In the genomic region with DNA sequence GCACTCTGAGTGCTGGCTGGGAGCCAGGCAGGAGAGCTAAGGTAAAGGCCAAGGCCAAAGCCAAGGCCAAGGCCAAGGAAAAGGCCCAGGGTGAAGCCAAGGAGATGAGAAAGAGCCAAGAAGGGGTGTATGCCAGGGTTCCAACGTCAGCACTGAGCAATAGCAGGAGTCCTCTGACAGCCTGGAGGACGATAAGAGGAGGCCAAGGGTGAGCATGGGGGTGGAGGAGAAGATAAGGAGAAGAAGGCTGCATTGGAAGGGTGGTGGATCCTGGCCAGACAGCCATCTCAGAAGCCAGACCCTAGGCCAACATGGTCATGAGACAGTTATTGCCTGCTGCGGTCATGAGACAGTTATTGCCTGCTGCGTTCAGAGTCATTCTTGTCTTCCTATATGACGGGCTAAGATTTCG, we compare ENCODE assay signal across 11 mouse cellular contexts. TPM values are rescaled to one million over a fixed set of nuclear protein-coding genes. Genes with fewer than 3 reads are reported as not detected.
DNase-seq lines count a peak whose midpoint lies in the region; ATAC-seq and TF ChIP-seq lines count a peak whose summit lies in the region.
"Had no signal": no experiment of that assay in that cellular context is flagged by ENCODE, and none has a peak within 500 bp of the region (broad histone marks: within the 10 kb centered on the region; RNA-seq: fewer than 3 reads in every experiment).

No protein-coding gene starts in this region.

- H3K4me3 ChIP-seq in heart, adult 2 months, result no peak overlapping the region
- no peak overlapping the region for H3K4me3 ChIP-seq in liver, embryonic 11.5 days (ENCODE audit: low read depth, low read length)
- H3K4me3 ChIP-seq in left cerebral cortex, adult 2 months, result no peak overlapping the region
- no peak overlapping the region for H3K4me3 ChIP-seq in hindbrain, embryonic 10.5 days
- H3K4me3 ChIP-seq in cerebellum, adult 2 months (replicated peaks; ENCODE audit: insufficient read depth, low read depth, low read length), result no peak overlapping the region
- H3K4me3 ChIP-seq: embryonic facial prominence, embryonic 13.5 days had no signal

- H3K4me1 ChIP-seq in heart, adult 2 months (ENCODE audit: control insufficient read depth, insufficient read depth, low read length), result peaks cover 2% of the 10 kb centered on the region
- peaks cover 44% of the 10 kb centered on the region for H3K4me1 ChIP-seq in liver, embryonic 11.5 days (replicated peaks; ENCODE audit: control insufficient read depth, insufficient read depth, low read length)
- H3K4me1 ChIP-seq in hindbrain, embryonic 10.5 days (replicated peaks), result 0 out of 2 replicates have a peak, but pooled peaks cover 6% of the 10 kb centered on the region
- no peaks in the 10 kb centered on the region for H3K4me1 ChIP-seq in cerebellum, adult 2 months (ENCODE audit: control insufficient read depth, insufficient read depth, low read length)

- H3K36me3 ChIP-seq in heart, adult 2 months (ENCODE audit: control insufficient read depth, insufficient read depth, low read length), result no peaks in the 10 kb centered on the region
- no peaks in the 10 kb centered on the region for H3K36me3 ChIP-seq in liver, embryonic 11.5 days (ENCODE audit: control insufficient read depth, insufficient read depth, low read length)
- H3K36me3 ChIP-seq in hindbrain, embryonic 10.5 days, result no peaks in the 10 kb centered on the region
- H3K36me3 ChIP-seq: embryonic facial prominence, embryonic 13.5 days had no signal

- peak; percentile 13 for DNase-seq in urinary bladder, postnatal 25 days (ENCODE audit: low spot score)
- DNase-seq in urinary bladder, adult 2 months (ENCODE audit: low spot score), result no peak
- DNase-seq in heart, adult 2 months, result peak; percentile 51 to 74
- peak; percentile 70 for DNase-seq in liver, embryonic 11.5 days (ENCODE audit: low spot score)
- DNase-seq in frontal cortex, postnatal 25 days (ENCODE audit: low spot score in 2 of 2), result no peak
- no peak for DNase-seq in left cerebral cortex, adult 2 months (ENCODE audit: extremely low spot score in 1 of 2, low spot score in 2 of 2)
- DNase-seq in hindbrain, embryonic 10.5 days (ENCODE audit: low spot score), result no peak
- DNase-seq in cerebellum, adult 2 months, result no peak
- DNase-seq: thymus, adult 2 months had no signal

- no peaks in the 10 kb centered on the region for H3K79me2 ChIP-seq in heart, adult 2 months (replicated peaks; ENCODE audit: control insufficient read depth, insufficient read depth, low read length)

- no peak overlapping the region for H3K9ac ChIP-seq in heart, adult 2 months (ENCODE audit: low read depth, low read length)
- peak overlapping the region; percentile 53 for H3K9ac ChIP-seq in liver, embryonic 11.5 days (ENCODE audit: low read depth, low read length)
- H3K9ac ChIP-seq: embryonic facial prominence, embryonic 13.5 days had no signal

- no peaks in the 10 kb centered on the region for H3K27me3 ChIP-seq in heart, adult 2 months (ENCODE audit: control insufficient read depth, insufficient read depth, low read length)
- no peaks in the 10 kb centered on the region for H3K27me3 ChIP-seq in liver, embryonic 11.5 days (replicated peaks; ENCODE audit: control insufficient read depth, insufficient read depth, low read length)
- H3K27me3 ChIP-seq in hindbrain, embryonic 10.5 days (ENCODE audit: insufficient read depth, poor library complexity, severe bottlenecking), result no peaks in the 10 kb centered on the region
- no peaks in the 10 kb centered on the region for H3K27me3 ChIP-seq in cerebellum, adult 2 months (ENCODE audit: control insufficient read depth, insufficient read depth, low read length)
- H3K27me3 ChIP-seq: embryonic facial prominence, embryonic 13.5 days; Patski had no signal

- no peak for TF ChIP-seq CTCF in heart, adult 2 months (IDR thresholded peaks at IDR 0.05)
- no peak for TF ChIP-seq CTCF in left cerebral cortex, adult 2 months (IDR thresholded peaks at IDR 0.05)
- TF ChIP-seq CTCF in cerebellum, adult 2 months (IDR thresholded peaks at IDR 0.05; ENCODE audit: borderline replicate concordance, insufficient read depth, low read depth, low read length), result no peak

- peak overlapping the region; percentile 48 for H3K4me2 ChIP-seq in liver, embryonic 11.5 days
- H3K4me2 ChIP-seq: embryonic facial prominence, embryonic 13.5 days had no signal

- no peaks in the 10 kb centered on the region for H3K9me3 ChIP-seq in liver, embryonic 11.5 days (ENCODE audit: control insufficient read depth, low read length)
- no peaks in the 10 kb centered on the region for H3K9me3 ChIP-seq in hindbrain, embryonic 10.5 days
- H3K9me3 ChIP-seq: embryonic facial prominence, embryonic 13.5 days had no signal

- H3K27ac ChIP-seq in heart, adult 2 months, result no peak overlapping the region
- H3K27ac ChIP-seq in liver, embryonic 11.5 days (ENCODE audit: low read depth, low read length), result peak overlapping the region; percentile 91
- H3K27ac ChIP-seq in left cerebral cortex, adult 2 months, result no peak overlapping the region
- H3K27ac ChIP-seq in hindbrain, embryonic 10.5 days, result no peak overlapping the region
- H3K27ac ChIP-seq in cerebellum, adult 2 months (ENCODE audit: insufficient read depth, low read length), result no peak overlapping the region
- H3K27ac ChIP-seq: embryonic facial prominence, embryonic 13.5 days had no signal

- TF ChIP-seq POLR2A in heart, adult 2 months (IDR thresholded peaks at IDR 0.05; ENCODE audit: insufficient read depth, low read depth, low read length), result no peak
- no peak for TF ChIP-seq POLR2A in cerebellum, adult 2 months (IDR thresholded peaks at IDR 0.05; ENCODE audit: borderline replicate concordance, insufficient read depth, low read length)

- 45% methylated on average over 6 of the region's 6 CpGs for WGBS in heart, adult 2 months
- 31% methylated on average over 6 of the region's 6 CpGs for WGBS in liver, embryonic 11.5 days
- WGBS in hindbrain, embryonic 10.5 days, result 85% methylated on average over 6 of the region's 6 CpGs
- 71% methylated on average over 6 of the region's 6 CpGs for WGBS in cerebellum, adult 2 months

- no peak for TF ChIP-seq EP300 in heart, adult 2 months (IDR thresholded peaks at IDR 0.05; ENCODE audit: insufficient read depth, low read depth, low read length)

- intact Hi-C loops in heart, adult 2 months (cut with DNase I), result no loop called here
- intact Hi-C loops in left cerebral cortex, adult 2 months (cut with DNase I), result no loop called here

- ATAC-seq in liver, embryonic 11.5 days (replicated peaks; ENCODE audit: low FRiP score), result peak; percentile 100
- ATAC-seq: Patski had no signal

RNA-seq across cellular contexts. Expression of a gene that starts 43.4 kb away (rescaled TPM):
- 8.6 and 10.0 TPM in 2 replicates for polyA plus RNA-seq in urinary bladder, adult 2 months (2012; rRNA removed)
- total RNA-seq in heart, adult 2 months (2021), result 10 to 100 TPM in 1 of 2 experiments, 1 to 10 TPM in 1; 5.4 to 10.4 TPM
- 5.9 and 7.9 TPM in 2 replicates for polyA plus RNA-seq in heart, adult 2 months (2012; rRNA removed)
- polyA plus RNA-seq in liver, embryonic 11.5 days (2014; fragmentation: Nextera tagmentation; extraction: Ambion mirVana), result 103 and 123 TPM in 2 replicates
- 10 to 100 TPM; 70.7 to 75.9 TPM for total RNA-seq in left cerebral cortex, adult 2 months (2021)
- polyA plus RNA-seq in hindbrain, embryonic 10.5 days (2016; fragmentation: Nextera tagmentation; extraction: Ambion mirVana), result 32.9 and 40.4 TPM in 2 replicates
- 9.5 and 11.9 TPM in 2 replicates for polyA plus RNA-seq in cerebellum, adult 2 months (2012; rRNA removed)

Comparison
In these comparisons a context has a peak if more than half of its experiments do, and no peak if none do; other contexts are left out.
1. DNase-seq: peak in urinary bladder, postnatal 25 days (single experiment), heart, adult 2 months (2 of 2) and liver, embryonic 11.5 days (single experiment); none in urinary bladder, adult 2 months (single experiment), frontal cortex, postnatal 25 days (0 of 2), left cerebral cortex, adult 2 months (0 of 2), hindbrain, embryonic 10.5 days (single experiment) and cerebellum, adult 2 months (0 of 2).